Mouse (Mus musculus): ENCODE results near the gene Pcnx3. TPM values are rescaled to one million over a fixed set of nuclear protein-coding genes. Genes with fewer than 3 reads are reported as not detected.

Pcnx3 gene
- total and polyA plus RNA-seq, 3 experiments, result 7.1 to 34.5 (median 28.6) TPM

DNA sequence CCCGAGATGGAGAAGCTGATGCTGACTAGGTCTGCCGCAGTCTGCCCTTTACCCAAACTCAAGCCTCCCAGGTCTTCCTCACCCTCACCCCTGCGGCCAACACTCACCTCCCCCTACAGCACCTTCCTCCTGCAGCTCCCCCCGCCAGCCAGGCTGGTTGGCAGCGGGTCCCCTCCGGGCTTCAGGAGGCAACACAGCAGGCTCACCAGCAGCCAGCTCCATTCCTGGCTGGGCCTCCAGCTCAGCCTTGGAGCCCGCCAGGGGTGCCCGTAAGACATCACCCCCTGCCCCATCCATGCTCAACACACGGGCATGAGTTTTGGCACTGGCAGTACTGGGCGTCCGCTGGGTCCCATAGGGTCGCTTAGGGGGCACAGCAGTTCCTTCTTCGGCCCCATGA is 3.7 kb downstream of the Pcnx3 start:
- no peak for DNase-seq (ENCODE audit: extremely low read depth)
- in situ Hi-C loops (cut with MboI; ENCODE audit: low pct_ligation_motif_present, low pct_unique_long_range_greater_than_20kb, low sequenced_read_pairs) (no loop called here), dilution Hi-C loops (cut with MboI; ENCODE audit: extremely low pct_ligation_motif_present, extremely low pct_unique_long_range_greater_than_20kb, low sequenced_read_pairs) (no loop called here)
- no peak overlapping the region for H3K9ac ChIP-seq (ENCODE audit: insufficient read depth, low read depth)
- no peak overlapping the region for H3K4me2 ChIP-seq (ENCODE audit: insufficient read depth, low read depth, poor library complexity, severe bottlenecking)
- H3K9me3 ChIP-seq (replicated peaks; ENCODE audit: low read length), result no peaks in the 10 kb centered on the region
- no peak overlapping the region for H3K4me3 ChIP-seq (replicated peaks in 1 of 3; ENCODE audit: low read depth in 2 of 3, low read length in 2 of 3, poor library complexity in 1 of 3)
- TF ChIP-seq HCFC1 (IDR thresholded peaks at IDR 0.05; ENCODE audit: low read depth, low read length) (no peak), JUND (conservative IDR thresholded peaks at IDR 0.05; ENCODE audit: low read depth, low read length) (no peak), RCOR1 (conservative IDR thresholded peaks at IDR 0.05; ENCODE audit: low read depth, low read length) (no peak), USF1 (IDR thresholded peaks at IDR 0.05; ENCODE audit: low read depth, low read length) (no peak), ZKSCAN1 (IDR thresholded peaks at IDR 0.05; ENCODE audit: borderline replicate concordance, low read depth, low read length) (no peak)
- peaks cover 13% of the 10 kb centered on the region for H3K79me2 ChIP-seq (replicated peaks; ENCODE audit: control insufficient read depth, extremely low read depth, insufficient read depth, poor library complexity, severe bottlenecking)
- peaks cover 7 to 10% of the 10 kb centered on the region in 2 experiments for H3K4me1 ChIP-seq (ENCODE audit: control insufficient read depth in 1 of 2, insufficient read depth in 2 of 2)
- H3K36me3 ChIP-seq (replicated peaks in 1 of 2; ENCODE audit: control insufficient read depth in 1 of 2, insufficient read depth in 1 of 2, low read length in 1 of 2), result peaks cover 65 to 72% of the 10 kb centered on the region in 2 experiments
- no peaks in the 10 kb centered on the region for H3K27me3 ChIP-seq (replicated peaks)
- no peak overlapping the region for H3K27ac ChIP-seq (ENCODE audit: insufficient read depth, low read depth)

DNA sequence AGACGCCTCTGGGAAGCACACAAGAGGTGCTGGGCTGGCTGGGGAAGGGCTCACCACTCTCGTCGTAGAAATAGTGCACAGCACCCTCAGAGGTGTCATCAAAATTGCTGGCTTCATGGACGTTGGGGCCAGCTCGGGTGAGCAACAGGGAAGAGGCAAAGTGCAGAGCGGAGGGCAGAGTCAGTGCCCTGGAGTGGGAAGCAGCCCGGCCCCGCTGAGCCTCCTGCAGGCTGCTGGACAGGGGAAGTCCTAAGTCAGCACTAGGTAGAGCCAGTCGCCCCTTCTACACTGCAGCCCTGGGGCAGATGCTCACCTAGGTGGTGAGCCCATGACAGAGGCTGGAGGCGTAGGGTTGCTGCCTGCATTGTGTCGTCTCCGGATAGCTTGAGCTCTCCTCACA is 4.5 kb downstream of the Pcnx3 start:
- H3K4me2 ChIP-seq (ENCODE audit: insufficient read depth, low read depth, poor library complexity, severe bottlenecking), result no peak overlapping the region
- dilution Hi-C loops (cut with MboI; ENCODE audit: extremely low pct_ligation_motif_present, extremely low pct_unique_long_range_greater_than_20kb, low sequenced_read_pairs) (no loop called here), in situ Hi-C loops (cut with MboI; ENCODE audit: low pct_ligation_motif_present, low pct_unique_long_range_greater_than_20kb, low sequenced_read_pairs) (no loop called here)
- no peak for TF ChIP-seq UBTF (IDR thresholded peaks at IDR 0.05; ENCODE audit: low read depth, low read length)
- no peak for TF ChIP-seq USF1 (IDR thresholded peaks at IDR 0.05; ENCODE audit: low read depth, low read length)
- TF ChIP-seq ZKSCAN1 (IDR thresholded peaks at IDR 0.05; ENCODE audit: borderline replicate concordance, low read depth, low read length), result no peak
- TF ChIP-seq MAFK (IDR thresholded peaks at IDR 0.05; ENCODE audit: insufficient replicate concordance, low read length), result no peak
- TF ChIP-seq RCOR1 (conservative IDR thresholded peaks at IDR 0.05; ENCODE audit: low read depth, low read length), result no peak
- no peak for TF ChIP-seq HCFC1 (IDR thresholded peaks at IDR 0.05; ENCODE audit: low read depth, low read length)
- no peak for TF ChIP-seq MEF2A (IDR thresholded peaks at IDR 0.05; ENCODE audit: borderline replicate concordance, low read depth, low read length)
- TF ChIP-seq KAT2A (IDR thresholded peaks at IDR 0.05; ENCODE audit: insufficient replicate concordance, low read length), result no peak
- TF ChIP-seq MAX (IDR thresholded peaks at IDR 0.05; ENCODE audit: low read length), result no peak
- no peak for TF ChIP-seq E2F4 (IDR thresholded peaks at IDR 0.05; ENCODE audit: insufficient replicate concordance, low read depth, low read length)
- no peak for TF ChIP-seq SIN3A (IDR thresholded peaks at IDR 0.05; ENCODE audit: low read length)
- TF ChIP-seq RAD21 (IDR thresholded peaks at IDR 0.05; ENCODE audit: low read depth, low read length), result no peak
- no peak for TF ChIP-seq PAX5 (IDR thresholded peaks at IDR 0.05; ENCODE audit: low read length)
- TF ChIP-seq BHLHE40 (IDR thresholded peaks at IDR 0.05; ENCODE audit: low read depth, low read length), result no peak
- TF ChIP-seq JUND (conservative IDR thresholded peaks at IDR 0.05; ENCODE audit: low read depth, low read length), result no peak
- H3K27me3 ChIP-seq (replicated peaks), result no peaks in the 10 kb centered on the region
- H3K9ac ChIP-seq (ENCODE audit: insufficient read depth, low read depth), result no peak overlapping the region
- H3K4me3 ChIP-seq (replicated peaks in 1 of 3; ENCODE audit: low read depth in 2 of 3, low read length in 2 of 3, poor library complexity in 1 of 3), result no peak overlapping the region
- no peak for DNase-seq (ENCODE audit: extremely low read depth)
- peaks cover 73 to 79% of the 10 kb centered on the region in 2 experiments for H3K36me3 ChIP-seq (replicated peaks in 1 of 2; ENCODE audit: control insufficient read depth in 1 of 2, insufficient read depth in 1 of 2, low read length in 1 of 2)
- H3K27ac ChIP-seq (ENCODE audit: insufficient read depth, low read depth), result no peak overlapping the region
- H3K4me1 ChIP-seq (ENCODE audit: control insufficient read depth in 1 of 2, insufficient read depth in 2 of 2), result peaks cover 7 to 10% of the 10 kb centered on the region in 2 experiments
- no peaks in the 10 kb centered on the region for H3K9me3 ChIP-seq (replicated peaks; ENCODE audit: low read length)
- H3K79me2 ChIP-seq (replicated peaks; ENCODE audit: control insufficient read depth, extremely low read depth, insufficient read depth, poor library complexity, severe bottlenecking), result peaks cover 12% of the 10 kb centered on the region
